Mouse (Mus musculus): ENCODE data around the gene Dennd6a. TPM values are rescaled to one million over a fixed set of nuclear protein-coding genes. Genes with fewer than 3 reads are reported as not detected.

Dennd6a gene
- polyA plus RNA-seq, 1 experiment from 2014 or later, result 32.1 TPM

DNA sequence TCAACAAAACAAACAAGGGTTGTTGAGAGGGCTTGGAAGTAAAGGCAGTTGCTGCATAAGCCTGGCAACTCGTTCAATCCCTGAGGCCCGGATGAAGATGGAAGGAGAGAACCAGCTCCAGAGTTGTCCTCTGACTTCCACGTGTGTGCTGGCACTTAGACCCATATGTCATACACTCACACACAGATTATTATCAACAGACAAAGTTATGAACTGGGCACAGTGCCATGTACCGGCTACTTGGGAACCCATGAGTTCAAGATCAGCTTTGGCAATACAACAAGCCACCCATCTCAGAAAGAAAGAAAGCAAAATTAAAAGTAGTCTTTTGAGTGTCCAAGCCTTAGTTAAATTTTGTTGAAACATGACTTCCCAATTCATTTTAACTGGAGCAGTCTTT is 51.6 kb downstream of the Dennd6a start:
- H3K9me3 ChIP-seq, result no peaks in the 10 kb centered on the region
- no peak for ATAC-seq (ENCODE audit: borderline replicate concordance, extremely low read depth, low FRiP score, low TSS enrichment)
- WGBS, result 67% methylated on average over 4 of the region's 4 CpGs
- no peaks in the 10 kb centered on the region for H3K27me3 ChIP-seq
- H3K36me3 ChIP-seq, result peaks cover 80% of the 10 kb centered on the region
- H3K4me3 ChIP-seq, result no peak overlapping the region
- H3K27ac ChIP-seq, result no peak overlapping the region
- no peak overlapping the region for H3K9ac ChIP-seq
- H3K4me2 ChIP-seq, result no peak overlapping the region
- no peaks in the 10 kb centered on the region for H3K4me1 ChIP-seq

DNA sequence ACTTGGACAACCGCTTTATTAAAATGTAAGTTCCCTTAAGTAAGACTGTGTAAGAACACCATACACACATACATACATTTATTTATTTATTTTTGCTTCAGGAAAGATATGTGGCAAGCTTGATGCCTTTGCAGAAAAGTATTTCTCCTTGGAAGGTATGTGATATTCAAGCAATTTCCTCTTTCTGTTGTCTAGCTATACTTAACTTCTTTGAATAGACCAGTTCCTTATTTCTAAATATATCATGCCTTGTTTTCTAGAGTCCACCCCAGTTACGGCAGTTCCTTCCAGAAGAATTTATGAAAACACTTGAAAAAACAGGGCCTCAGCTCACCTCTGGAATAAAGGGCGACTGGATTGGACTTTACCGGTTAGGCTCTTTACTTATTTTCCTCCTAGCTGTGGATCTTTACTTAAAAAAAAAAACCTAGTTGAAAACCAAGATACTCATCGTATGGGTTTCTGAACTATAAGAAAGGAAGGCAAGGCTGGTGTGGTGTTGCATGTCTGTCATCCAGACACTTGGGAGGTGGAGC is 53.0 kb downstream of the Dennd6a start:
- no peaks in the 10 kb centered on the region for H3K4me1 ChIP-seq
- no peaks in the 10 kb centered on the region for H3K9me3 ChIP-seq
- H3K27ac ChIP-seq, result no peak overlapping the region
- 89% methylated on average over 5 of the region's 5 CpGs for WGBS
- H3K9ac ChIP-seq, result no peak overlapping the region
- H3K4me2 ChIP-seq, result no peak overlapping the region
- no peak for ATAC-seq (ENCODE audit: borderline replicate concordance, extremely low read depth, low FRiP score, low TSS enrichment)
- peaks cover 73% of the 10 kb centered on the region for H3K36me3 ChIP-seq
- no peaks in the 10 kb centered on the region for H3K27me3 ChIP-seq
- no peak overlapping the region for H3K4me3 ChIP-seq

DNA sequence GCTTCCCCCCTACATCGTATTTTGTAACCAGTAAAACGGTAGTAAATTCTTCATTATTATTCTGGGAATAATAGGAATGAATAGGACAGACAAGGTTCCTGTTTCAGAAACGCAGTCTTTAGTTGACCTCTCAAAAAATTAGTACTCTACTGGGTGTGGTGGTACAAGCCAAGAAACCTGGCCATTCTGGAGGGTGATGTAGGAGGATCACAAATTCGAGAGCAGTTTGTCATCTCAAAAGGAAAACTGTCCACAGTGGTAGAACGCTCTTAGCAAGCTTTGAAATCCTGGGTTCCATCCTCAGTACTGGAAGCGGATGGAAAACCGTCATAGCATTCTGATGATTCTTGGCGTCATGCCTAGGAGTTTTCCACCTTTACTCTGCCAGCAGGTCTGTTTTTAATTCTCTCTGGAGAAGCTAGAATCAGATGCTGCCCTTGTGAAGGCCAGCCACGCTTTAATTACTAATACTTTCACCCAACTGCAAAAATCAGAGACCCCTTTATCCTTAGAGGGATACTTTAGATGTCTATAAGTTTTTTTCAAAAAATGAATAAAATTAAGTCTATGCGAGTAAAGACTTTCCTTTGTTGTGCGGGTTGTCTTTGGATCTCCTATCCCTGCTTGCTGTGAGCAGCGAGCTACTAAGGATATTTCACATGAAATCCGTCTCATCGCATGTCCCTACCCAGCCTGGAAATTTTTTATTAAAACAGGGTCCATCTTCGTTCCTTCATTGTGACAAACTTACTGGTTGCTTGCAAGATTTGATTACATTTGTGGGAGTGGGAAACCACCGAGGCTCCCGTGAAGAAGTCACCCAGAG is 63.6 kb downstream of the Dennd6a start:
- H3K9me3 ChIP-seq, result no peaks in the 10 kb centered on the region
- H3K9ac ChIP-seq, result peak overlapping the region; percentile 34
- H3K4me3 ChIP-seq, result peak overlapping the region; percentile 91
- WGBS, result 20% methylated on average over 17 of the region's 17 CpGs
- peaks cover 14% of the 10 kb centered on the region for H3K4me1 ChIP-seq
- H3K36me3 ChIP-seq, result peaks cover 9% of the 10 kb centered on the region; the same call in 1 of the 2 replicates
- peak; percentile 2; the same call in 1 of the 2 replicates for ATAC-seq (ENCODE audit: borderline replicate concordance, extremely low read depth, low FRiP score, low TSS enrichment)
- H3K27me3 ChIP-seq, result no peaks in the 10 kb centered on the region
- H3K4me2 ChIP-seq, result peak overlapping the region; percentile 55
- peak overlapping the region; percentile 89 for H3K27ac ChIP-seq

DNA sequence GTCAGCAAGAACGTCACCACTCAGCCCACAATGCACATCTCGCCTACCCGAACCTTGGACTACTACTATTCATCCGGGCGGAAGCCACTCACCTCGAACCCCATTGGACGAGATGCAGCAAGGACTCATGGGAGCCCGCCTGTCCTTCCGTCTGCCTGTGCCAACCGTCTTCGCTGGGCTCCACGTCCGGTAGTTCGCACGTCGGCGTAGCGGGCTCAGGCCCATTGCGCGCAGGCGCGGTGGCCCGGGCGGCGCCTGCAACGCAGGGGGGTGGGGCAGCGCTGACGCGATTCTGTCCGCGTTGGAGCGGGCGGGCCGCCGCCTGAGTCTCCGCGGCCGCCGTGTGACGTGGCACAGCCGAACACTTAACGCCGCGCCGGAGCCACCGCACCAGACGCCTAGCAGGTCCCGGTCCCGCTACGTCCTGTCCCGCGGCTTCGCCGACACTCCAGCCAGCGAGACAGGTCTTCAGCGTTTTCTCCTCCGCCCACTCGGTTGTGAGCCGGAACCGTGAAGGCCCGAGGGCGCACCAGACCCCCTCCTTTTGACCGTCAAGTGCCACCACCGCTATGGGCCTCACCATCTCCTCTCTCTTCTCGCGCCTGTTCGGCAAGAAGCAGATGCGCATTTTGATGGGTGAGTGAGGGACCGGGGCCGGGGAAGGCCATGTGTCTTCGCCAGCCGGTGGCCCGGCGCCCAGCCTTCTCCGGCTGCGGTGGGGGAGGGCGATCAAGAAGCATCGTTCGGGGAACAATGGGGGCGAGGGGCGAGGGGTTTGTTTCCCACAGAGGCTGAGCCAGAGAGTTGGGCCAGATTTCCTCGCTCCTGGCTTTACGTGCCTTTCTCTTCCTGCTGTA is 64.4 kb downstream of the Dennd6a start, which contains the start of gene Arf4:
TSS of gene Arf4 (plus strand) at position 224 of the 857 bp plus-strand sequence.
- Histone ChIP-seq H3K36me3 (peaks cover 3% of the 10 kb centered on the region; the same call in 1 of the 2 replicates), H3K9ac (peak within 1 kb of the TSS; percentile 94), H3K4me3 (peak within 1 kb of the TSS; percentile 91), H3K4me2 (peak within 1 kb of the TSS; percentile 70), H3K9me3 (no peaks in the 10 kb centered on the region), H3K27me3 (no peaks in the 10 kb centered on the region), H3K4me1 (peaks cover 16% of the 10 kb centered on the region), H3K27ac (peak within 1 kb of the TSS; percentile 95)
- WGBS, result 0% methylated on average over 81 of the region's 83 CpGs
- ATAC-seq (ENCODE audit: borderline replicate concordance, extremely low read depth, low FRiP score, low TSS enrichment), result peak; percentile 99

DNA sequence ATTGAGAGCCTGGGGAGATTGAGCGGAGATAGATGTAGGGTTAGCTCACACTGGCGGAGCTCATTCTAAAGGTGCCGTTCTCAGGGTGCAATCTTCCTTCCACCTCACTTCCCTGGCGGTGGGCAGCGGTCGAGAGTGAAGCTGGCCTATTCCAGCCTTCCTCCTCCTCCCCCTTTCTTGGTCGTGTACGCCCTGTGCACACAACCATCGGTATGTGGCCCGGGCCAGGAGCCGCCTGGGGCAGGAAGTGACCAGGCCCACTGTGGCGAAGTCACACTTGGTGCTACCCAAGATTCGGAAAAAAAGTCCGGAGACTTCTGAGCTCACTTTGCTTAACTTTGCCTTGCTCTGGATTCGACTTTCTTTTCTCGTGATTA is 65.0 kb downstream of the Dennd6a start:
- Histone ChIP-seq H3K9ac (peak overlapping the region; percentile 94), H3K4me1 (peaks cover 19% of the 10 kb centered on the region), H3K9me3 (no peaks in the 10 kb centered on the region), H3K27ac (peak overlapping the region; percentile 95), H3K36me3 (no peaks in the 10 kb centered on the region), H3K27me3 (no peaks in the 10 kb centered on the region), H3K4me3 (peak overlapping the region; percentile 91), H3K4me2 (peak overlapping the region; percentile 70)
- under 1% methylated on average over 16 of the region's 16 CpGs for WGBS
- ATAC-seq (ENCODE audit: borderline replicate concordance, extremely low read depth, low FRiP score, low TSS enrichment), result peak; percentile 55; the same call in 1 of the 2 replicates

DNA sequence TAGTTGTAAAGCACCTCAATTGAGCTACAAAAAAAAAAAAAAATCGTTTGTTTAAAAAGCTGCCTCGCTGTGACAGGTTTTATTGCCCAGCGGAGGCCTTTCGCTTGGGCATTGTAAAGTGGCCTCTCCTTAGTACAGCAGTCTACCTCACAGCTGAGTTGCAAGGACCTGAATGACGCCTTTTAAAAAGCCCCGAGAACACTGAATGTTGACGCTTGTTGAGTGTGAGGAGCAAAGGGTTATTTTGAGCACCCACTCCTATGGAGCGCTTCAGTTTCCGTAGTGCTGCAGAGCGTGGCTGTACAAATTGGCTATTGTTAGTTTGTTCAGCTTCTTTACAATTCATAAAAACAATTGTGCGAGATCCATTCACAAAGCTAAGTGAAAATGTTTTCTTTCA is 65.6 kb downstream of the Dennd6a start:
- Histone ChIP-seq H3K27me3 (no peaks in the 10 kb centered on the region), H3K4me2 (peak overlapping the region; percentile 70), H3K9me3 (no peaks in the 10 kb centered on the region), H3K36me3 (no peaks in the 10 kb centered on the region), H3K4me3 (peak overlapping the region; percentile 91), H3K27ac (peak overlapping the region; percentile 95), H3K9ac (peak overlapping the region; percentile 94), H3K4me1 (peaks cover 19% of the 10 kb centered on the region)
- ATAC-seq (ENCODE audit: borderline replicate concordance, extremely low read depth, low FRiP score, low TSS enrichment), result no peak
- 4% methylated on average over 11 of the region's 11 CpGs for WGBS

DNA sequence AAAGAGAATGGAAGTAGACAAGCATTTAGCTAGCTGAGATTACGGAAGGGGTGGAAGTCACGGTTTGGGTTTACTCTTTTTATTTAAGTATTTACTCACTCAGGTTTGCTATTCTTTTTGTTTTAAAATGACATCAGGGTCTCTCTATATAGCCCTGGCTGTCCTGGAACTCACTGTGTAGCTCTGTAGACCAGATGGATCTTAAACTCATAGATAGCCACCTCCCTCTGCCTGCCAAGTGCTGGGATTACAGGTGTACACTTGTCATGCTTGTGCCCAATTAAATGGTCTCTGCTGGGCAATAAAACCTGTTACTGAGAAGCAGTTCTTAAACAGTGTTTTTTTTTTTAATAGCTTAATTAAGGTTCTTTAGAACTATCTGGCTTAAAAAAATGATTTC is 66.3 kb downstream of the Dennd6a start:
- no peaks in the 10 kb centered on the region for H3K27me3 ChIP-seq
- no peaks in the 10 kb centered on the region for H3K36me3 ChIP-seq
- peak overlapping the region; percentile 91 for H3K4me3 ChIP-seq
- no peaks in the 10 kb centered on the region for H3K9me3 ChIP-seq
- H3K27ac ChIP-seq, result no peak overlapping the region
- WGBS, result 25% methylated on average over 2 of the region's 2 CpGs
- H3K4me2 ChIP-seq, result peak overlapping the region; percentile 70
- peaks cover 19% of the 10 kb centered on the region for H3K4me1 ChIP-seq
- H3K9ac ChIP-seq, result peak overlapping the region; percentile 94
- ATAC-seq (ENCODE audit: borderline replicate concordance, extremely low read depth, low FRiP score, low TSS enrichment), result no peak

DNA sequence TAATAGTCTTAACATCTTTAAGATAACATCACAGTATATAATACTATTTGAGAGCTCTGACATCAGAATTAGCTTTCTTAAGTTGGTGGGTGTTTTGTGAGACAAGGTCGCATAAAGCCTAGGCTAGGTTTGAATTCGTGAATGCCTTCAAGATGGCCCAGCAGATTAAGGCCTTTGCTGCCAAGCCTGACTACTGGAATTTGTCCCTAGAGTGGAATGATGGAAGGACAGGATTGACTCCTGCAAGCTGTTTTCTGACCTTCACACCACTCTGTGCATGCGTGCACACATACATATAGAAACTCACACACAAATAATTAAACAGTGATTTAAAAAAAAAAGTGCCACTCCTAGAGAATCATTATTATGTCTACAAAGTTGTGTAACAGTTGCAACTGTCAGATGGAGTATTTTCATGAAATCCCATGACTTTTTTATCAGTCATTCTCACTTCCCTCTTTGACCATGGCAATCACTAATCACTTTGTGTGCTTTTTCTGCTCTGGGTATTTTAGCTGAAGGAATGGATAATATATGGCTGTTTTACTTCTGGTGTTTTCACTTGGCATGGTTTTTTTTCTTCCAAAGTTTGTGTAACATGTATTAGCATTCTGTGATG is 69.5 kb downstream of the Dennd6a start:
- 54% methylated on average over 3 of the region's 3 CpGs for WGBS
- H3K4me1 ChIP-seq, result peaks cover 24% of the 10 kb centered on the region
- peaks cover 6% of the 10 kb centered on the region for H3K36me3 ChIP-seq
- H3K9me3 ChIP-seq, result no peaks in the 10 kb centered on the region
- no peaks in the 10 kb centered on the region for H3K27me3 ChIP-seq
- H3K9ac ChIP-seq, result no peak overlapping the region
- H3K4me2 ChIP-seq, result no peak overlapping the region
- H3K4me3 ChIP-seq, result no peak overlapping the region
- H3K27ac ChIP-seq, result no peak overlapping the region
- ATAC-seq (ENCODE audit: borderline replicate concordance, extremely low read depth, low FRiP score, low TSS enrichment), result no peak

DNA sequence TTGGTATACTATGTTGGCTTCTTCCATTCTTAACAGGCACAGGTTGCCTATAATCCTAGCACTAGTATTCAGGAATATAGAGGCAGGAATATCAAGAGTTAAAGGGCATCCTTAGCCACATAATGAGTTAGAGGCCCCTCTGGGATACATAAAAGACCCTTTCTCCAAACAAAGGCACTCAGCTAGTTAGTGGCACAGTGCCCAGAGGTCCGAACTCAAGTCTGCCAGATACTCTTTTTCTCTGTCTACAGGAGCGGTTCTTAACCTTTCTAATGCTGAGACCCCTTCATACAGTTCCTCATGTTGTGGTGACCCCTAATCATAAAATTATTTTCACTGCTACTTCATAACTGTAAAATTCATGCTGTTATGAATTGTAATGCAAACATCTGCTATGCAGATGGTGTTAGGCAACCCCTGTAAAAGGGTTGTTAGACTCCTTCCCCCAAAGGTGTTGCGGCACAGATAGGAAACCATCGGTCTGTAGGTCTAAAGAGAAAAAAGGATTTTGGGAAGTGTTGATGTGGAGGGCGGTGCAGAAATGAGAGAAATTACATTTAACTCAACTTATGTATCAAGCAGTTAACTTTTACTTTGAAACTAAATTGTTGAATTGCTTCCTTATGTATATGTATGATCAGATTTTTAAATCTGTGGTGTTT is 72.5 kb downstream of the Dennd6a start:
- Histone ChIP-seq H3K27ac (no peak overlapping the region), H3K4me1 (peaks cover 14% of the 10 kb centered on the region), H3K9me3 (no peaks in the 10 kb centered on the region), H3K4me3 (no peak overlapping the region), H3K9ac (no peak overlapping the region), H3K4me2 (no peak overlapping the region), H3K36me3 (peaks cover 12% of the 10 kb centered on the region), H3K27me3 (no peaks in the 10 kb centered on the region)
- 41% methylated on average over 5 of the region's 5 CpGs for WGBS
- ATAC-seq (ENCODE audit: borderline replicate concordance, extremely low read depth, low FRiP score, low TSS enrichment), result no peak

DNA sequence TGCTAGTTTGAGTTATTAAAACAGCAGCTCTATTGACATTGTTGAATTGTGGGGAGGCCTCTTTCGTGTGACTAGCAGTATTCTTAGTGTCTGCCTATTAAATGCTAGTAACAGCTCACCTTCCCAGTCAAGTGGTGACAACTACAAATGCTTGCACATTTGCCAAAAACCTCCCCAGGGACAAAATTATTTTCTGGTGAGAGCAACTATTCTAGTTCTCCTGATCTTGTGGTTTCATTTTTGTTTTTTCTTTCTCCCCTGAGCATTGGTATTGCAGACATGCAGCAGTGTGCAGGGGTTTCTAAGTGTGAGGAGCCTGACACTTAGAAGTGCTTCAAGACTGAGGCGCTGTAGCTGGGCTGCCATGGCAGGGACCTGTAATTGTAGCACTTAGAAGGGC is 74.2 kb downstream of the Dennd6a start:
- no peak for ATAC-seq (ENCODE audit: borderline replicate concordance, extremely low read depth, low FRiP score, low TSS enrichment)
- H3K36me3 ChIP-seq, result peaks cover 19% of the 10 kb centered on the region
- H3K9me3 ChIP-seq, result no peaks in the 10 kb centered on the region
- H3K4me2 ChIP-seq, result no peak overlapping the region
- no peak overlapping the region for H3K27ac ChIP-seq
- no peaks in the 10 kb centered on the region for H3K27me3 ChIP-seq
- no peak overlapping the region for H3K9ac ChIP-seq
- 80% methylated on average over 2 of the region's 2 CpGs for WGBS
- no peak overlapping the region for H3K4me3 ChIP-seq
- H3K4me1 ChIP-seq, result peaks cover 14% of the 10 kb centered on the region

DNA sequence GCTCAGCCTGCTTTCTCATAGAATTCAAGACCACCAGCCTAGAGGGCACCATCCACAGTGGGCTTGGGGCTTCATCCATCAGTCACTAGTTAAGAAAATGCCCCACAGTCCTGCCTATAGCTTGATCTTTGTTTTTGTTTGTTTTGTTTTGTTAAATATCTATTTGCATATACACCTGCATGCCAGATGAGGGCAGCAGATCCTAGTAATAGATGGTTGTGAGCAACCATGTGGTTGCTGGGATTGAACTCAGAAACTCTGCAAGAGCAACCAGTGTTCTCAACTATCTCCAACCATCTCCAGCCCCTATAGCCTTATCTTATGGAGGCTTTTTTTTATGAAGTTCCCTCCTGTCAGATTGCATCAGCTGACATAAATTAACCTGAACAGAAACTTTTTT is 78.2 kb downstream of the Dennd6a start:
- H3K9me3 ChIP-seq, result no peaks in the 10 kb centered on the region
- peaks cover 51% of the 10 kb centered on the region for H3K36me3 ChIP-seq
- H3K4me2 ChIP-seq, result no peak overlapping the region
- H3K27me3 ChIP-seq, result no peaks in the 10 kb centered on the region
- H3K27ac ChIP-seq, result no peak overlapping the region
- no peaks in the 10 kb centered on the region for H3K4me1 ChIP-seq
- ATAC-seq (ENCODE audit: borderline replicate concordance, extremely low read depth, low FRiP score, low TSS enrichment), result no peak
- no peak overlapping the region for H3K9ac ChIP-seq
- H3K4me3 ChIP-seq, result no peak overlapping the region

Data from lung, embryonic 15.5 days (tissue).